Mouse (Mus musculus): ENCODE results near the gene B4galnt1.

DNA sequence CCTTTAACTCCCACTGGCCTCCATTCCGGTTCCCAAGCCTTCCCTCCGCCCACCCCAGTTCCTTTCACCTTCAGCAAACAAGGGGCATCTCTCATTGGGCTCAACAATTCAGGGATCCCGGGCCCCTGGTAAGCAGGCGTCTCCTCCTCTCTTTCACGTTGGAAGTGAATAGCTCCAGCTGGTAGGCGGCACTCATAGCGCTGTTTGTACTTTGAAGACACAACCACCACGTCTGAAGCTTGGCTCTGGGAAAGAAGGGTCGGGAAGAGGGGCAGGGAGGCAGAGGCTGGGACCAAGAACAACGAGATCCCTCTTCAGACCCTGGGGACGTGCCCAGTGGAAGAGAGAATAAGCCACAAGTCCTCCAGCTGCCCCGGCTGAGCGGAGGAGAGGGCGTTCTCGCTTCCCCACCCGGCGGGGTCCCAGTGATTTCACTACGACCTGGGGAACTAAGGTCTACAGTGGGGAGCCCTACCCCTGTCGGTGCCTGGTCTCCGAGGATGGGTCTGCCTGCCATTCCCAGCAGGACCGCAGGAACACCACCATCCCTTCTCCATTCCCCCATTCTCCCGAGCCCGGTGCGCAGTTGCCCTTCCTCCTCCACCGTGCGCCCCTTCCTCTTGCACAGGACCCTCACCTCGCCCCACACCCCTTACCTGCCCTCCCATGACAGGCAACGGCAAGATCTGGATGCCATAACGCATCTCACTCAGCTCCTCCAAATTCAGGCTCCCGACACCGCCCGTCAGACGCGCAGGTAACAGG lies 44.5 kb upstream of the B4galnt1 start:
- TF ChIP-seq CTCF (IDR thresholded peaks at IDR 0.05; ENCODE audit: borderline replicate concordance, control insufficient read depth, extremely low read depth, insufficient read depth, low read length, poor library complexity) (no peak), POLR2A (IDR thresholded peaks at IDR 0.05; ENCODE audit: control insufficient read depth, extremely low read depth, insufficient read depth, low read length, poor library complexity) (no peak)

All from thymus, adult 2 months (tissue).